Mouse (Mus musculus) liver, postnatal 0 days (tissue): Measurements from ENCODE around the gene Slc16a2. TPM values are rescaled to one million over a fixed set of nuclear protein-coding genes. Genes with fewer than 3 reads are reported as not detected.

ENCODE experiments used
- ATAC-seq: fragments of 200-750 bp; cut with Nextera tagmentation; 2 replicates; pipeline ENCODE4 v1.8.0; 2017; ENCODE audit warnings: mild to moderate bottlenecking, moderate library complexity
- DNase-seq: peaks from one replicate; pipeline ENCODE4 v3.0.0-alpha.2; 2016
- H3K27ac ChIP-seq: fragments of 300-500 bp; sonication (generic); 2 replicates; pipeline ENCODE4 v1.5.1; 2014; ENCODE audit warnings: antibody characterized with exemption, moderate library complexity, mild to moderate bottlenecking, low read depth
- H3K27me3 ChIP-seq: fragments of 300-500 bp; sonication (generic); 2 replicates; pipeline ENCODE4 v1.6.1; 2014; ENCODE audit warnings: low read length, control low read depth, mixed read lengths; ENCODE audit not compliant: insufficient read depth
- H3K36me3 ChIP-seq: fragments of 300-500 bp; sonication (generic); replicated peaks from 2 replicates; pipeline ENCODE4 v1.6.1; 2014; ENCODE audit warnings: mild to moderate bottlenecking, control low read depth, low read length, moderate library complexity, mixed read lengths; ENCODE audit not compliant: insufficient read depth
- H3K4me1 ChIP-seq: fragments of 300-500 bp; sonication (generic); 2 replicates; pipeline ENCODE4 v1.6.1; 2014; ENCODE audit warnings: antibody characterized with exemption, mild to moderate bottlenecking, control low read depth; ENCODE audit not compliant: insufficient read depth
- H3K4me2 ChIP-seq: fragments of 300-500 bp; sonication (generic); 2 replicates; pipeline ENCODE4 v1.6.1; 2014; ENCODE audit warnings: low read depth, mild to moderate bottlenecking, low read length, moderate library complexity, mixed read lengths
- H3K4me3 ChIP-seq: fragments of 300-500 bp; sonication (generic); 2 replicates; pipeline ENCODE4 v1.5.1; 2014; ENCODE audit warnings: low read depth, low read length
- H3K9ac ChIP-seq: fragments of 300-500 bp; sonication (generic); replicated peaks from 2 replicates; pipeline ENCODE4 v1.6.1; 2014; ENCODE audit warnings: mild to moderate bottlenecking, moderate library complexity
- H3K9me3 ChIP-seq: fragments of 300-500 bp; sonication (generic); 2 replicates; pipeline ENCODE4 v1.6.1; 2016; ENCODE audit warnings: mild to moderate bottlenecking, control low read depth, low read length, mixed read lengths
- CTCF ChIP-seq: sonication (generic); IDR thresholded peaks from 2 replicates; pipeline ENCODE4 v1.5.1; 2016; ENCODE audit warnings: antibody characterized with exemption, low read depth
- EP300 ChIP-seq: IDR thresholded peaks from 2 replicates; pipeline ENCODE4 v1.6.1; 2016; ENCODE audit warnings: antibody characterized with exemption, low read depth, mild to moderate bottlenecking
- WGBS: fragments of 180-500 bp; shearing (Covaris S2); extraction: QIAGEN DNeasy Blood & Tissue Kit; methylation state at CpG from one replicate; pipeline ENCODE4 v1.1.7; 2014; ENCODE audit not compliant: insufficient replicate concordance; 5-methylcytosine and 5-hydroxymethylcytosine counted together
- polyA plus RNA-seq: library from polyadenylated mRNA; unstranded; fragments of >200 nt; fragmentation: Nextera tagmentation; extraction: Ambion mirVana; gene quantifications from 2 replicates; pipeline ENCODE4 v1.2.1, GENCODE M21; 2015

Gene Slc16a2
- polyA plus RNA-seq, 1 experiment from 2014 or later = 22.6 TPM

GRCm38 (mm10) chrX:103732033-103732703 lies 89.6 kb downstream of the Slc16a2 start:
- 0 out of 2 replicates have a peak, but pooled peaks cover 2% of the 10 kb centered on the region for H3K27me3 ChIP-seq
- ATAC-seq (peak; percentile 90), DNase-seq (peak; percentile 72)
- H3K4me2 ChIP-seq = no peak overlapping the region
- no peaks in the 10 kb centered on the region for H3K4me1 ChIP-seq
- WGBS = 56% methylated on average over 4 of the region's 4 CpGs
- no peaks in the 10 kb centered on the region for H3K36me3 ChIP-seq
- H3K27ac ChIP-seq = peak overlapping the region; percentile 80
- H3K9ac ChIP-seq = no peak overlapping the region
- no peak overlapping the region for H3K4me3 ChIP-seq
- no peaks in the 10 kb centered on the region for H3K9me3 ChIP-seq
- no peak for TF ChIP-seq CTCF
- peak; percentile 47; the same call in 1 of the 2 replicates for TF ChIP-seq EP300

GRCm38 (mm10) chrX:103722437-103722836 lies 99.3 kb downstream of the Slc16a2 start:
- H3K9ac ChIP-seq = no peak overlapping the region
- H3K9me3 ChIP-seq = no peaks in the 10 kb centered on the region
- no peaks in the 10 kb centered on the region for H3K36me3 ChIP-seq
- H3K27ac ChIP-seq = 0 out of 2 replicates have a peak overlapping the region, but pooled peaks have one; percentile 30
- no peaks in the 10 kb centered on the region for H3K27me3 ChIP-seq
- H3K4me3 ChIP-seq = no peak overlapping the region
- no peak for TF ChIP-seq CTCF
- TF ChIP-seq EP300 = peak; percentile 57; the same call in 1 of the 2 replicates
- ATAC-seq = peak; percentile 95
- peak; percentile 73 for DNase-seq
- no peak overlapping the region for H3K4me2 ChIP-seq
- WGBS = 55% methylated on average over 2 of the region's 2 CpGs
- H3K4me1 ChIP-seq = no peaks in the 10 kb centered on the region

GRCm38 (mm10) chrX:103719618-103720185 lies 102.1 kb downstream of the Slc16a2 start:
- ATAC-seq (no peak), DNase-seq (no peak)

GRCm38 (mm10) chrX:103712922-103713321 lies 108.9 kb downstream of the Slc16a2 start:
- no peaks in the 10 kb centered on the region for H3K4me1 ChIP-seq
- H3K36me3 ChIP-seq = no peaks in the 10 kb centered on the region
- TF ChIP-seq CTCF = no peak
- TF ChIP-seq EP300 = no peak
- DNase-seq (no peak), ATAC-seq (no peak)
- no peak overlapping the region for H3K4me3 ChIP-seq
- no peak overlapping the region for H3K27ac ChIP-seq
- WGBS = 64% methylated on average over 7 of the region's 7 CpGs
- no peaks in the 10 kb centered on the region for H3K9me3 ChIP-seq
- no peak overlapping the region for H3K9ac ChIP-seq
- H3K27me3 ChIP-seq = 0 out of 2 replicates have a peak, but pooled peaks cover 2% of the 10 kb centered on the region
- no peak overlapping the region for H3K4me2 ChIP-seq

More at GRCm38 (mm10) chrX:103719618-103720185, 102.1 kb downstream of the Slc16a2 start:
- TF ChIP-seq EP300 (no peak), CTCF (no peak)
- Histone ChIP-seq H3K4me3 (no peak overlapping the region), H3K4me2 (no peak overlapping the region), H3K27me3 (no peaks in the 10 kb centered on the region), H3K36me3 (no peaks in the 10 kb centered on the region), H3K27ac (0 out of 2 replicates have a peak overlapping the region, but pooled peaks have one; percentile 7), H3K9me3 (no peaks in the 10 kb centered on the region), H3K4me1 (no peaks in the 10 kb centered on the region), H3K9ac (no peak overlapping the region)
- 50% methylated on average over 12 of the region's 12 CpGs for WGBS

- 62% methylated on average over 2 of the region's 2 CpGs for WGBS
- Histone ChIP-seq H3K9me3 (no peaks in the 10 kb centered on the region), H3K27me3 (0 out of 2 replicates have a peak, but pooled peaks cover 2% of the 10 kb centered on the region)
These were observed 112.1 kb downstream of the Slc16a2 start for GRCm38 (mm10) chrX:103709671-103710070.

GRCm38 (mm10) chrX:103708592-103708991 lies 113.2 kb downstream of the Slc16a2 start:
- Histone ChIP-seq H3K4me1 (no peaks in the 10 kb centered on the region), H3K4me3 (no peak overlapping the region), H3K9ac (no peak overlapping the region), H3K36me3 (no peaks in the 10 kb centered on the region), H3K4me2 (no peak overlapping the region), H3K9me3 (no peaks in the 10 kb centered on the region), H3K27ac (no peak overlapping the region), H3K27me3 (0 out of 2 replicates have a peak, but pooled peaks cover 2% of the 10 kb centered on the region)
- TF ChIP-seq CTCF (no peak), EP300 (no peak)
- ATAC-seq = no peak
- 62% methylated on average over 1 of the region's 1 CpGs for WGBS
- DNase-seq = no peak

More at GRCm38 (mm10) chrX:103709671-103710070, 112.1 kb downstream of the Slc16a2 start:
- Histone ChIP-seq H3K4me3 (no peak overlapping the region), H3K4me2 (no peak overlapping the region), H3K36me3 (no peaks in the 10 kb centered on the region), H3K9ac (no peak overlapping the region), H3K27ac (no peak overlapping the region), H3K4me1 (no peaks in the 10 kb centered on the region)
- DNase-seq (no peak), ATAC-seq (no peak)
- TF ChIP-seq EP300 (no peak), CTCF (no peak)
